Mouse (Mus musculus) B cell, adult (primary cell): Measurements from ENCODE around the gene Btbd2. TPM values are rescaled to one million over a fixed set of nuclear protein-coding genes. Genes with fewer than 3 reads are reported as not detected.

Experiments used
- total RNA-seq: library from RNA; stranded (reverse); gene quantifications from 4 replicates; pipeline ENCODE4 v1.2.4, GENCODE M21; 2023; ENCODE audit not compliant: inconsistent age

Gene Btbd2
- 28.4 to 35.4 TPM (median 33.8 TPM) in 4 replicates for total RNA-seq

GRCm38 (mm10) chr10:80656863-80657623 is at the start of gene Btbd2:
TSS of gene Btbd2 (minus strand) at chr10:80657071.

GRCm38 (mm10) chr10:80701721-80702535 is 45.1 kb upstream of the Btbd2 start, which contains the start of the genes Mob3a and Izumo4:
TSS of gene Mob3a (minus strand) at chr10:80701977.
TSS of gene Izumo4 (plus strand) at chr10:80702184.

GRCm38 (mm10) chr10:80677942-80678436 is 21.1 kb upstream of the Btbd2 start, which contains the start of gene Mknk2:
TSS of gene Mknk2 (minus strand) at chr10:80678112.

GRCm38 (mm10) chr10:80622661-80623456 is 34.0 kb downstream of the Btbd2 start, which contains the start of gene Csnk1g2:
TSS of gene Csnk1g2 (plus strand) at chr10:80622838.

GRCm38 (mm10) chr10:80605721-80606120 is 51.1 kb downstream of the Btbd2 start, which contains the start of gene Gm49322:
TSS of gene Gm49322 (plus strand) at chr10:80606021.

GRCm38 (mm10) chr10:80602698-80603325 is 54.1 kb downstream of the Btbd2 start, which contains the start of the genes Scamp4 and Adat3:
TSS of gene Scamp4 (plus strand) at chr10:80602872.
TSS of gene Adat3 (plus strand) at chr10:80602880.

Other genes with a start within 250 kb of the Btbd2 start
- gene Tcf3, start 223.4 kb downstream of the Btbd2 start, total RNA-seq: 176 to 212 TPM (median 193 TPM) in 4 replicates
- not detected in 4 replicates for gene Onecut3, start 162.2 kb downstream of the Btbd2 start, total RNA-seq
- gene Atp8b3, start 117.9 kb downstream of the Btbd2 start, total RNA-seq: 0.18 TPM in 1 of 4 replicates, not detected in the others
- 113 to 133 TPM (median 119 TPM) in 4 replicates for gene Rexo1, start 95.5 kb downstream of the Btbd2 start, total RNA-seq
- 28.7 to 30.4 TPM (median 29.1 TPM) in 4 replicates for gene Klf16, start 79.8 kb downstream of the Btbd2 start, total RNA-seq
- gene Abhd17a, start 66.7 kb downstream of the Btbd2 start, total RNA-seq: 98.4 to 122 TPM (median 111 TPM) in 4 replicates
- 59.8 to 72.2 TPM (median 66.6 TPM) in 4 replicates for gene Scamp4, start 54.2 kb downstream of the Btbd2 start, total RNA-seq
- gene Adat3, start 54.2 kb downstream of the Btbd2 start, total RNA-seq: 11.7 to 18.8 TPM (median 16.4 TPM) in 4 replicates
- 8.0 to 11.8 TPM (median 9.9 TPM) in 4 replicates for gene Gm49322, start 51.0 kb downstream of the Btbd2 start, total RNA-seq
- gene Csnk1g2, start 34.2 kb downstream of the Btbd2 start, total RNA-seq: 197 to 226 TPM (median 216 TPM) in 4 replicates
- 439 to 470 TPM (median 448 TPM) in 4 replicates for gene Mknk2, start 21.0 kb upstream of the Btbd2 start, total RNA-seq
- gene Mob3a, start 44.9 kb upstream of the Btbd2 start, total RNA-seq: 98.5 to 112 TPM (median 103 TPM) in 4 replicates
- gene Izumo4, start 45.1 kb upstream of the Btbd2 start, total RNA-seq: 27.3 to 49.1 TPM (median 36.6 TPM) in 4 replicates
- 128 to 153 TPM (median 137 TPM) in 4 replicates for gene Ap3d1, start 85.2 kb upstream of the Btbd2 start, total RNA-seq
- gene Dot1l, start 98.1 kb upstream of the Btbd2 start, total RNA-seq: 65.5 to 67.7 TPM (median 67.0 TPM) in 4 replicates
- gene Sf3a2, start 141.1 kb upstream of the Btbd2 start, total RNA-seq: 69.6 to 87.1 TPM (median 77.5 TPM) in 4 replicates
- 120 to 133 TPM (median 122 TPM) in 4 replicates for gene Plekhj1, start 141.6 kb upstream of the Btbd2 start, total RNA-seq
- 0.96 to 1.9 TPM (median 1.5 TPM) in 4 replicates for gene Amh, start 148.2 kb upstream of the Btbd2 start, total RNA-seq
- gene Jsrp1, start 156.4 kb upstream of the Btbd2 start, total RNA-seq: not detected in 4 replicates
- gene Oaz1, start 169.6 kb upstream of the Btbd2 start, total RNA-seq: 502 to 594 TPM (median 550 TPM) in 4 replicates
- gene Lingo3, start 187.0 kb upstream of the Btbd2 start, total RNA-seq: not detected in 4 replicates
- 20.6 to 35.7 TPM (median 27.3 TPM) in 4 replicates for gene Lsm7, start 198.1 kb upstream of the Btbd2 start, total RNA-seq
- gene Sppl2b, start 198.2 kb upstream of the Btbd2 start, total RNA-seq: 24.8 to 34.2 TPM (median 28.8 TPM) in 4 replicates
- not detected in 4 replicates for gene Tmprss9, start 214.8 kb upstream of the Btbd2 start, total RNA-seq
- 67.2 to 77.1 TPM (median 71.8 TPM) in 4 replicates for gene Timm13, start 243.9 kb upstream of the Btbd2 start, total RNA-seq